27 mouse cellular contexts compared by ENCODE assay signal in the genomic region with DNA sequence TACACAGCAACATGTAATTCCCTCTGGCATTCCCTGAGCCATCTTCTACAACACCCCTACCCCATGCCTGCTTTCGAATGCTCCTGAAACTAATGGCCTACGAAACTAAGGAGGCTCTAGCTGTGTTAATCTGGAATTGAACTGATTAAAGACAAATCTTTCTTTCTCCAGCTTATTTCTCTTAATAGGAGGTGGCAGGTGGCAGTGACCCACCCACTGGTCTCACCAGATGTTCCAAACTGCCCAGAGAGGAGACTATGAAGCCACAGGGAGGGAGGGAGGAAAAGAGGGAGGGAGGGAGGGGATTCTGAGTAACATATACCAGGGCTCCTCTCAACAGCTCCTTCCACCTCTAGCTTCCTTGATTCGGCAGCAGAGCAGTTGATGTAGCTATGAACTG. TPM values are rescaled to one million over a fixed set of nuclear protein-coding genes. Genes with fewer than 3 reads are reported as not detected.
A peak's percentile ranks its signal among the peaks of the same experiment; 100 is the strongest.
DNase-seq lines count a peak whose midpoint lies in the region; ATAC-seq and TF ChIP-seq lines count a peak whose summit lies in the region.
"Had no signal": no experiment of that assay in that cellular context is flagged by ENCODE, and none has a peak within 500 bp of the region (broad histone marks: within the 10 kb centered on the region; RNA-seq: fewer than 3 reads in every experiment).

No protein-coding gene starts in this region.

- H3K4me2 ChIP-seq in midbrain, embryonic 11.5 days = no peak overlapping the region
- no peak overlapping the region for H3K4me2 ChIP-seq in midbrain, embryonic 16.5 days (ENCODE audit: low read length)
- H3K4me2 ChIP-seq: embryonic facial prominence, embryonic 13.5 days; embryonic facial prominence, embryonic 15.5 days; forebrain, embryonic 13.5 days; forebrain, embryonic 15.5 days had no signal

- no peaks in the 10 kb centered on the region for H3K27me3 ChIP-seq in midbrain, embryonic 11.5 days (ENCODE audit: control insufficient read depth, insufficient read depth, low read length)
- no peaks in the 10 kb centered on the region for H3K27me3 ChIP-seq in midbrain, embryonic 16.5 days (ENCODE audit: control insufficient read depth, insufficient read depth, low read depth, low read length)
- H3K27me3 ChIP-seq: CH12.LX; embryonic facial prominence, embryonic 13.5 days; embryonic facial prominence, embryonic 15.5 days; forebrain, embryonic 13.5 days; forebrain, embryonic 15.5 days had no signal

- no peak for DNase-seq in gastrocnemius, adult 2 months
- no peak for DNase-seq in gastrocnemius, postnatal 36 days
- peak; percentile 17 for DNase-seq in midbrain, embryonic 11.5 days (ENCODE audit: low spot score, missing footprints)
- peak; percentile 22 for DNase-seq in retina, embryonic 14.5 days (ENCODE audit: low spot score)
- peak; percentile 59 for DNase-seq in retina, postnatal 7 days (ENCODE audit: low read depth, low spot score)
- DNase-seq in cerebellum, postnatal 4 days (ENCODE audit: low spot score in 2 of 2) = no peak
- DNase-seq in embryo, embryonic 9.5 days (ENCODE audit: extremely low spot score) = no peak
- DNase-seq: adrenal gland, adult 2 months; adrenal gland, postnatal 10 days; adrenal gland, postnatal 25 days; B cell, adult 2 months; cerebellum, adult 11 months; cerebellum, adult 18-20 months; cerebellum, adult 8-10 months; cerebellum, adult 9-11 months; cerebellum, postnatal 14 days; cerebellum, postnatal 36 days; forebrain, postnatal 0 days had no signal

- peak overlapping the region; percentile 21 for H3K27ac ChIP-seq in gastrocnemius, adult 2 months
- H3K27ac ChIP-seq in midbrain, embryonic 11.5 days (ENCODE audit: low read depth, low read length) = no peak overlapping the region
- H3K27ac ChIP-seq in midbrain, embryonic 16.5 days (ENCODE audit: low read length) = no peak overlapping the region
- H3K27ac ChIP-seq: embryonic facial prominence, embryonic 13.5 days; embryonic facial prominence, embryonic 15.5 days; forebrain, embryonic 13.5 days; forebrain, embryonic 15.5 days had no signal

- H3K9me3 ChIP-seq in midbrain, embryonic 11.5 days (ENCODE audit: control insufficient read depth, low read length) = no peaks in the 10 kb centered on the region
- H3K9me3 ChIP-seq in midbrain, embryonic 16.5 days (replicated peaks; ENCODE audit: control insufficient read depth, low read length, poor library complexity, severe bottlenecking) = no peaks in the 10 kb centered on the region
- H3K9me3 ChIP-seq: embryonic facial prominence, embryonic 13.5 days; embryonic facial prominence, embryonic 15.5 days; forebrain, embryonic 13.5 days; forebrain, embryonic 15.5 days had no signal

- 78% methylated on average over 3 of the region's 3 CpGs for WGBS in midbrain, embryonic 11.5 days
- 42% methylated on average over 3 of the region's 3 CpGs for WGBS in midbrain, embryonic 16.5 days

- H3K36me3 ChIP-seq in midbrain, embryonic 11.5 days (ENCODE audit: control insufficient read depth, insufficient read depth, low read length) = peaks cover 5% of the 10 kb centered on the region
- H3K36me3 ChIP-seq in midbrain, embryonic 16.5 days (ENCODE audit: control insufficient read depth, insufficient read depth, low read length) = peaks cover 51% of the 10 kb centered on the region
- H3K36me3 ChIP-seq: G1E had no signal

- H3K4me1 ChIP-seq in midbrain, embryonic 11.5 days (ENCODE audit: control insufficient read depth, insufficient read depth, low read length) = no peaks in the 10 kb centered on the region; the same call in 1 of the 2 replicates
- peaks cover 15% of the 10 kb centered on the region for H3K4me1 ChIP-seq in midbrain, embryonic 16.5 days (ENCODE audit: control insufficient read depth, insufficient read depth, low read length)

- intact Hi-C loops in gastrocnemius, adult 2 months (cut with DNase I) = loop anchor here (5.0 kb wide), 1 partner anchor 94 kb away; no protein-coding TSS in a partner anchor
- intact Hi-C loops in gastrocnemius, postnatal 36 days (cut with DNase I) = no loop called here

- ATAC-seq in midbrain, embryonic 11.5 days (ENCODE audit: low FRiP score) = no peak
- no peak for ATAC-seq in midbrain, embryonic 16.5 days
- ATAC-seq: CD4-positive, CD25-positive, alpha-beta regulatory T cell, adult 4 months; forebrain, embryonic 13.5 days; forebrain, embryonic 15.5 days; forebrain, postnatal 0 days had no signal

- no peak overlapping the region for H3K4me3 ChIP-seq in gastrocnemius, adult 2 months
- no peak overlapping the region for H3K4me3 ChIP-seq in midbrain, embryonic 11.5 days (ENCODE audit: low read depth, low read length)
- H3K4me3 ChIP-seq in midbrain, embryonic 16.5 days (ENCODE audit: low read depth, low read length) = no peak overlapping the region
- H3K4me3 ChIP-seq: embryonic facial prominence, embryonic 13.5 days; embryonic facial prominence, embryonic 15.5 days; erythroblast, embryonic 14.5 days; forebrain, embryonic 13.5 days; forebrain, embryonic 15.5 days had no signal

- TF ChIP-seq CTCF in gastrocnemius, adult 2 months (IDR thresholded peaks at IDR 0.05) = no peak

- no peak overlapping the region for H3K9ac ChIP-seq in midbrain, embryonic 11.5 days (ENCODE audit: low read length)
- H3K9ac ChIP-seq in midbrain, embryonic 16.5 days (ENCODE audit: low read depth, low read length) = no peak overlapping the region
- H3K9ac ChIP-seq: embryonic facial prominence, embryonic 13.5 days; embryonic facial prominence, embryonic 15.5 days; forebrain, embryonic 13.5 days; forebrain, embryonic 15.5 days; forebrain, postnatal 0 days had no signal

RNA-seq across cellular contexts. Expression of a gene that starts 20.8 kb away (rescaled TPM):
- 10 to 100 TPM; 10.0 to 17.8 TPM for total RNA-seq in gastrocnemius, adult 2 months (2021)
- 10 to 100 TPM; 13.7 to 19.0 TPM for total RNA-seq in gastrocnemius, postnatal 36 days (2021)
- 63.7 and 70.8 TPM in 2 replicates for polyA plus RNA-seq in midbrain, embryonic 11.5 days (2014; fragmentation: Nextera tagmentation; extraction: Ambion mirVana)
- polyA plus RNA-seq in midbrain, embryonic 16.5 days (2015; fragmentation: Nextera tagmentation; extraction: Ambion mirVana) = 146 and 148 TPM in 2 replicates
- polyA plus RNA-seq: erythroblast, embryonic 14.5 days; G1E had no signal

Comparison
In these comparisons a context has a peak if more than half of its experiments do, and no peak if none do; other contexts are left out.
1. DNase-seq: peak in midbrain, embryonic 11.5 days (single experiment), retina, embryonic 14.5 days (single experiment) and retina, postnatal 7 days (single experiment); none in gastrocnemius, adult 2 months (single experiment), gastrocnemius, postnatal 36 days (0 of 2), cerebellum, postnatal 4 days (0 of 2) and embryo, embryonic 9.5 days (single experiment).